Mouse (Mus musculus): ENCODE measurements at regions not wholly inside any gene's neighbourhood (a gene's known extent, or its start where the extent isn't known, plus 50 kb on each side); places are given as distances from the start of the nearest gene placed in this dataset.

GRCm38 (mm10) chr2:51868878-51869510, 66.0 kb downstream of the Rbm43 start:
- Histone ChIP-seq H3K9ac (ENCODE audit: low read depth, low read length) (no peak overlapping the region), H3K36me3 (ENCODE audit: control insufficient read depth, insufficient read depth, low read length) (no peaks in the 10 kb centered on the region), H3K27me3 (ENCODE audit: control insufficient read depth, insufficient read depth, low read length) (no peaks in the 10 kb centered on the region; the same call in 1 of the 2 replicates), H3K4me1 (ENCODE audit: control insufficient read depth, insufficient read depth, low read length) (no peaks in the 10 kb centered on the region), H3K27ac (no peak overlapping the region), H3K4me3 (no peak overlapping the region), H3K79me2 (replicated peaks; ENCODE audit: control insufficient read depth, insufficient read depth, low read length) (no peaks in the 10 kb centered on the region)
- TF ChIP-seq POLR2A (IDR thresholded peaks at IDR 0.05; ENCODE audit: insufficient read depth, low read depth, low read length) (no peak), EP300 (IDR thresholded peaks at IDR 0.05; ENCODE audit: insufficient read depth, low read depth, low read length) (no peak), CTCF (IDR thresholded peaks at IDR 0.05) (no peak)
- intact Hi-C loops (cut with DNase I) = no loop called here
- no peak for DNase-seq
- WGBS = 78% methylated on average over 4 of the region's 4 CpGs

DNA sequence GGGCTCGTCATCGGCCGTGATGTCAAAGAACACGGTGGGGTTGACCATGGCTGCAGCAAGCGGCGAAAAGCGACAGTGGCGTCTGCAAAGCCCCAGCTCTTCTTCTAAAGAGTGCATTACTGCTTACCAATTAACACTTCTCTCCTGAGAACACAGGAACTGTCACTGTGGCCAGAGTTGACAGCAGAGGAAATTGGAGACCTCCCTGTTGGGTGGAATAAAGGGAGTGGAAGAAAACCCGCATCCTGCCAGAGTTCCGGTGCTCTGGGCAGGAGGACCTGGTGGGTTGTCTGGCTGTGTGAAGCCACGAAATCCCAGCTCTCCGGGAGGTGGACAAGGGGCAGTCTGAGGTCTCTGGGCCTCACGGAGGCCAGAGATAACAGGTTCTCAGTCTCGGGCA, 63.4 kb downstream of the Rbm43 start:
- intact Hi-C loops (cut with DNase I) = no loop called here
- 63% methylated on average over 14 of the region's 14 CpGs for WGBS
- H3K4me1 ChIP-seq (ENCODE audit: control insufficient read depth, insufficient read depth, low read length) = no peaks in the 10 kb centered on the region
- no peaks in the 10 kb centered on the region for H3K36me3 ChIP-seq (ENCODE audit: control insufficient read depth, insufficient read depth, low read length)
- H3K79me2 ChIP-seq (replicated peaks; ENCODE audit: control insufficient read depth, insufficient read depth, low read length) = no peaks in the 10 kb centered on the region
- DNase-seq = no peak
- no peak overlapping the region for H3K27ac ChIP-seq
- no peak overlapping the region for H3K4me3 ChIP-seq
- no peak overlapping the region for H3K9ac ChIP-seq (ENCODE audit: low read depth, low read length)
- no peaks in the 10 kb centered on the region for H3K27me3 ChIP-seq (ENCODE audit: control insufficient read depth, insufficient read depth, low read length)
- no peak for TF ChIP-seq EP300 (IDR thresholded peaks at IDR 0.05; ENCODE audit: insufficient read depth, low read depth, low read length)
